Mouse (Mus musculus): ENCODE data around the gene Dcaf5. TPM values are rescaled to one million over a fixed set of nuclear protein-coding genes. Genes with fewer than 3 reads are reported as not detected.

The Dcaf5 gene
- polyA plus RNA-seq, 1 experiment = 27.2 TPM

DNA sequence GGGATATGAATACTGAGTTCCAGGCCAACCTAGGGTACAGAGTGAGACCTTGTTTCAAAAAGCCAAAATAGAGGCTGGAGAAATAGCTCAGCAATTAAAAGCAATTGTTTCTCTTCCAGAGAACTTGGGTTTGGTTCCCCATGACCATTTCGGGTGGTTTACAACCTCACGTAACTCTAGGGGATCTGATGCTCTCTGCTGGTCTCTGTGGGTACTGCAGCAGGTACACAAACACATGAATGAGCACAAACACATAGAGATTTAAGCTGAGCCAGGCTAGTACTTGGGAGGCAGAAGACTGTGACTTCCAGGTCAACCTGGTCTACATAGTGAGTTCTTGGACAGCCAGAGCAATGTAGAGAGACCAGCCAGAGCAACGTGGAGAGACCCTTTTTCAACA lies 28.6 kb downstream of the Dcaf5 start:
- DNase-seq (ENCODE audit: low read depth) = no peak

DNA sequence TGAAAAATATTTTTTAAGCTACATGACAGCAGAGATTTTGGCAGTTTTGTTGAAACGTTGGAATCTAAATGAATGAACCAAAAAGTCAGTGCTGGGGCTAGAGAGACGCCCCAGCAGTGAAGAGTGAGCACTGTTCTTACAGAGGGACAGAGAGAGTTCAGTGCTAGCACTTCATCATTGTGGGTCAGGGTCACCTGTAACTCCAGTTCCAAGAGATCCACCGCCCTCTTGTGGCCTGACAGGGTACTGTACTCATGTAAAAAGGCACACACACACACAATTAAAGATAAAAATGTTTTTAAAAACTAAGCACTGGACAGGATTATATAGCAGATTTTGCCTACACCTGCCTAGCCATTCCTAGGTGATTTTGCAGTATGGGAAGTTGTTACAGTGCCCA lies 29.8 kb downstream of the Dcaf5 start:
- DNase-seq (ENCODE audit: low read depth) = no peak

GRCm38 (mm10) chr12:80404139-80404538 lies 32.3 kb downstream of the Dcaf5 start:
- DNase-seq (ENCODE audit: low read depth) = no peak

GRCm38 (mm10) chr12:80399147-80399546 lies 37.3 kb downstream of the Dcaf5 start:
- DNase-seq (ENCODE audit: low read depth) = no peak

DNA sequence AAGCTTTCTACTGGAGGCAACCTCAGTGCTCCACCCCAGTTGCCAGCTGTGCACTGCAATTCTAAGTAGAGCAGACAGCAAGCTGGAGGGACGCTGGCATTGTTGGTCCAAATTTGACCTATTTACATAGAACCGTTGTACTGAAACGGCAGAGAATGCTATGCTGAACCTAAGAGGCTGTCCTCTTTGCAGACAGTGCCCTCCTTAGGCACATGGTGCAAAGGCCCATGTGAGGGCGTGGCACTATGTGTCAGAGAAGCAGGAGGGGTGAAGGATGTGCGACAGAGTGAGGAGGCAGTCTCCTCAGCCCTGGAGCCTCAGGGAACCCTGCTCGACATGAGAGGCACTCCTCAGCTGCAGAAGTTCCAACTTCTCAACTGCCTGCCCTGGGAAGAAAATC lies 40.0 kb downstream of the Dcaf5 start:
- DNase-seq (ENCODE audit: low read depth) = no peak

GRCm38 (mm10) chr12:80395270-80395669 lies 41.1 kb downstream of the Dcaf5 start:
- no peak for DNase-seq (ENCODE audit: low read depth)

GRCm38 (mm10) chr12:80394045-80394444 lies 42.4 kb downstream of the Dcaf5 start:
- no peak for DNase-seq (ENCODE audit: low read depth)

GRCm38 (mm10) chr12:80389448-80389847 lies 47.0 kb downstream of the Dcaf5 start:
- DNase-seq (ENCODE audit: low read depth) = no peak

- DNase-seq (ENCODE audit: low read depth) = no peak
Observed at GRCm38 (mm10) chr12:80387326-80387725, 49.1 kb downstream of the Dcaf5 start.

GRCm38 (mm10) chr12:80385361-80385760 lies 51.0 kb downstream of the Dcaf5 start:
- DNase-seq (ENCODE audit: low read depth) = no peak

DNA sequence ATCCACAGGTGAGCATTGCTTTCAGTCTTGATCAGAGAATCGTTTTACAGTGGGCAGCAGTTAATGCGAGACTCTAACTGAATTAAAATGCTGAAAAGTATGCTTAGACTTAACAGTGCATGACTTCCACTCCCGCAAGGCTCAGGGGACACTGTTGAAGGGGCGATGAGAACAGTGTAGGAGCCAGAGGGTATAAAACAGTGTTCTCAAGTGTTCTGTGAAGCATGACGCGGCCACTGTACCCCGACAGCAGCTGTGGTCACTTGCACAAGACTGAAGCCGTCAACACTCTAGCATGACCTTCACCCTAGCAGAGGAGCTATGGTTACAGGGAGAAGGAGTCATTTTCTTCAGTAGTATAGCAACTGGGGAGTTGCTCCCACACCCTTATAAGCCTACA lies 52.9 kb downstream of the Dcaf5 start:
- no peak for DNase-seq (ENCODE audit: low read depth)

- DNase-seq (ENCODE audit: low read depth) = no peak
Observed at GRCm38 (mm10) chr12:80382794-80383193, 53.6 kb downstream of the Dcaf5 start.

GRCm38 (mm10) chr12:80379831-80380457 lies 56.5 kb downstream of the Dcaf5 start:
- DNase-seq (ENCODE audit: low read depth) = no peak

DNA sequence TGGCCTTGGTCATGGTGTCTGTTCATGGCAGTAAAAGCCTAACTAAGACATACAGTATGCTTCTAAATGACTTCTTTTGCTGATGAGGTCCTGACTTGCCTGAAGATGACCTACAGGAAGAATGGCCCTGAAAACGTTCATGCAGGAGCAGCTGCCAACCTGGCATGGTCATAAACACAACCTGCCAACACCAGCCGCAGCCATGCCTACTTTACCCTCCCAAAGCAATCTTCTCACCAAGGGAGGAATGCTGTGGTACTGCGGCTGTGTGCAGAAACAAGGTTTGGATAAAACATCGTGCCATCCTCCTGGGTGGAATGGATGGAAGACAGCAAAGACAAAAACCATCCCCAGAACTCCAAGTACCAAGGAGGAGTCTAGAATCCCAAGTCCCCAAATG lies 57.0 kb downstream of the Dcaf5 start:
- no peak for DNase-seq (ENCODE audit: low read depth)

DNA sequence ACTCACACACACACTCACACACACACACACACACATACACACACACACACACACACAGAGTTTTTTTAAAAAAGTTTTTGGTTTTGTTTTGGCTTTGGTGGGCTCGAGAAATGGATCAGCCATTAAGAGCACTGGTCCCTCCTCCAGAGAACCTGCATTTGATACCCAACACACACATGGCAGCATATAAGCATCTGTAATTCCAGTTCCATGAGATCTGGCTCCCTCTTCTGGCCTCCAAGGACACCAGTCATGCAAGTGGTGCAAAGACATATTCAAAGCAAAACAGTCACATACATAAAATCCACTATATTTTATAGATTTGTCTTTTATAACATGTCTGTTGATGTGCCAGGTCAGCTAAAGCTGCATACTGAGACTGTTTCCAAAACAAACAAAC lies 58.8 kb downstream of the Dcaf5 start:
- DNase-seq (ENCODE audit: low read depth) = no peak

DNA sequence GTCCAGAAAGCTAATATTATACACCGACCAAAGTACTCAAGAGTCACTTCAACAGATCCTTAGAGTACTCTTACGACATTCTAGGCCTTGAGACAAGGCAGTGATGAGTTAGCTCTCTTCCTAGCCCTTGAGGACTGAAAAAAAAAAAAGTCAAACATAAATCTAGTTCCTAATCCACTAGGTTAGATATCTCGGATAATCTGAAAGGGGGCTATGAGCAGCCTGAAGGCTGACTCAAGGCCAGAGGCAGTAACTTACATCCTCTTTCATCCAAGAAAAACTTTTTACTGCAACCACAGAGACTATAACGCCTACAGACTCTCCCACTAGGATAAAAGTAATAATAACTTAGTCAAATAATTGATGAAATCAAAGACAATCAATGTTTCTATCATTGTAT lies 60.7 kb downstream of the Dcaf5 start:
- DNase-seq (ENCODE audit: low read depth) = peak; percentile 73

DNA sequence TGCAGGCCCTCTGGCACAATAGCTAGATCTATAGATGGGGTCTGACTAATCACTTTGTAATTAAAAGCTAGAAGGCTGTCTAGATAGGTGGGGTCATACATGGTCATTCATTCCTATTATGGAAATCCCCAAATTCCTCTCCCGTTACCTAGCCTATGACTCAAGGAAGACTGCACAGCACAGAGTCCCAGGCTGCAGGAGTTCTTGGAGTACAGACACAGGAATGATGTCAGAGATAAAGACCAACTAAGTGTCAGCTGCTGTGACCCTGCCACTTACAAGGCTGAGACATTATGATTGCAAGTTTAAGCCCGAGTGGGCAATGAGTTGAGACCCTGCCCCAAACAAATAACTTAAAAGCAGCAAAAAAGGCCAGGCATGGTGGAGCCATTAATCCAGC lies 61.7 kb downstream of the Dcaf5 start:
- DNase-seq (ENCODE audit: low read depth) = no peak

- DNase-seq (ENCODE audit: low read depth) = no peak
Observed at GRCm38 (mm10) chr12:80372946-80373345, 63.5 kb downstream of the Dcaf5 start.

DNA sequence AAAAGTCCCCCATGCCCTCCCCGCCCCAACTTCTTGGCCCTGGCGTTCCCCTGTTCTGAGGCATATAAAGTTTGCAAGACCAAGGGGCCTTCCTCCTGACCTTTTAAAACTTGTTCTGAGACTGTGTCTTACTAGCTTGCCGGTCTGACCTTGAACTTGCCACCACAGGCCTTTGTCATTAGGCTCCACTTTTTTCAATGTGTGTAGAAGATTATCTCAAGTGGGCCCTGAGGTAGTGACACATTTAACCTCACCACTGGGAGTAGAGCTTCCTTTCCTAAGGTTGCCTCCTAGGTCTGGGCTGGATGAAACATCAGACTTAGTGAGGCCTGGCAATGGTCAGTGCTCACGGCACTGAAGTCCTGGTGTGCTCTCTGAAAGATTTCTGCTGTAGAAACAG lies 69.2 kb downstream of the Dcaf5 start:
- DNase-seq (ENCODE audit: low read depth) = no peak

DNA sequence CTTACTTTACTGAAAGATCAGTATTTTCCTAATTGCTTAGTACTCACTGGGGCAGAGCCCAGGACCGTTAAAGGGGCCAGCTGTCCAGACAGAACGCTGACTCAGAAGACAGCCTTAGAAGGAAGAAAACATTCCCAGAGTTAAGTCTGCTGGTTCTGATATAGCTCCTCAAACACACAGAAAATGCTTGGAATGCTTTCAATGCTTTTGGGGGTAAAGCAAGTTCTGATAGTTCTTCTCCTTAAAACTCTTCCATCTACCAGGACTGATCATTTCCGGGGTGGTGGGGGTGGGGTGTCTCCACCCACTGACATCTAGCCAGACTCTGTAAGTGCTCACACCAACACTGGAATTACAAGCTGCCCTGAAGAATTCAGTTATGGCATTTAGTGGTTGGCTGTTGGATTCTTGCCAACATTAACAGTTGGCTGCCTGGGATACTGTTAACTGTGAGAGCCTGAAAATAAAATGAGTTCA lies 70.4 kb downstream of the Dcaf5 start:
- DNase-seq (ENCODE audit: low read depth) = no peak

DNA sequence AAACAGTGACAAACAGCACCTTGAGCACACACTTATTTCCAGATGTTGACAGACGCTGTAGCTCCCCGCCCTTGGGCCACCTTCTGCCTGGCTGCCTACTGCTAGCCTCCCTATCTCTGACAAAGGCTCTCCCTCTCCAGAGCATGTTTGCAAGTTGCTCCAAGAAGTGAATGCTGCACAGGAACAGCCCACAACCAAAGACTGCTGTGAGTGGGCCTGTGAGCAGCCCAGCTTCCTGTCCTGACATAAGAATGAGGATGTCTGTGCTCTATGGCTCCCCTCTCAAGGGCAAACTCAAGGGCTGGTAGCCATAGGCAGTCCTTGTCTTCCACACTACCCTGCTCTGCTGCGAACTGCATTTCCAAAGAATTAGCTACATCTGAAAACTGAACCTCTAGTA lies 71.1 kb downstream of the Dcaf5 start:
- no peak for DNase-seq (ENCODE audit: low read depth)

GRCm38 (mm10) chr12:80361655-80362054 lies 74.7 kb downstream of the Dcaf5 start:
- DNase-seq (ENCODE audit: low read depth) = peak; percentile 17

DNA sequence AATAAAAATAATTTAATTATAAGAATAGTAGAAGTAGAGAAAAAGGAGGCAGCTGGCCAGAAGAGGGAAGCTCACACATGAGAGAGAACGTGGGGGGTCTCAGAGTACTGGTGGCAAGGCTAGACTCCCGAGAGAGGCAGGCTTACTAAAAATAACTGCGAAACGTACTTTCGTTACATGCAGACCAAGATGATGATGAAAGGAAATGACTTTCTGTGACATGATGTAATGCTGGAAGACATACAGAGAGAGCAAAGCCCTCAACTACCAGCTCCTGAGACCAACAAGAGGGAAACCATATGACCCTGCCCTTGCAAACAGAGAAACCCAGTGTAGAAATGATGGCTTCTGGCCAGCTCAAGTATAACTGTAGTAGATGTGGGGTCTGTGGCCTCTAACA lies 76.1 kb downstream of the Dcaf5 start:
- no peak for DNase-seq (ENCODE audit: low read depth)

- DNase-seq (ENCODE audit: low read depth) = no peak
Observed at GRCm38 (mm10) chr12:80344777-80345231, 91.6 kb downstream of the Dcaf5 start.

Data from gonadal fat pad, adult 2 months (tissue).